Comparison of ENCODE assay signal across 28 mouse cellular contexts in genomic region chr4:95700366-95700765, GRCm38 (mm10).
DNase-seq lines count a peak whose midpoint lies in the region; ATAC-seq and TF ChIP-seq lines count a peak whose summit lies in the region.
"Had no signal": no experiment of that assay in that cellular context is flagged by ENCODE, and none has a peak within 500 bp of the region (broad histone marks: within the 10 kb centered on the region; RNA-seq: fewer than 3 reads in every experiment).

No protein-coding gene starts in this region.

- no peak for TF ChIP-seq POLR2A in kidney, adult 2 months (IDR thresholded peaks at IDR 0.05; ENCODE audit: low read depth, low read length)

- peak; percentile 58 for DNase-seq in kidney, adult 2 months
- DNase-seq in kidney, adult 18-20 months = no peak
- peak; percentile 71 for DNase-seq in kidney, adult 9 months
- DNase-seq in kidney, postnatal 10 days = no peak
- DNase-seq in midbrain, embryonic 11.5 days (ENCODE audit: low spot score, missing footprints) = peak; percentile 56
- no peak for DNase-seq in midbrain, embryonic 10.5 days (ENCODE audit: low spot score)
- no peak for DNase-seq in forebrain, postnatal 0 days
- DNase-seq: adrenal gland, adult 2 months; adrenal gland, postnatal 10 days; adrenal gland, postnatal 25 days; B cell, adult 2 months; cerebellum, adult 11 months; cerebellum, adult 18-20 months; cerebellum, adult 8-10 months; cerebellum, adult 9-11 months; cerebellum, postnatal 14 days; cerebellum, postnatal 36 days; embryo, embryonic 11 days had no signal

- no peak for ATAC-seq in midbrain, embryonic 11.5 days (ENCODE audit: low FRiP score)
- ATAC-seq in forebrain, postnatal 0 days = no peak
- ATAC-seq: CD4-positive, CD25-positive, alpha-beta regulatory T cell, adult 4 months; forebrain, embryonic 14.5 days; Patski had no signal

- H3K4me3 ChIP-seq in kidney, adult 2 months (ENCODE audit: insufficient read depth, low read depth, low read length) = no peak overlapping the region
- H3K4me3 ChIP-seq in midbrain, embryonic 11.5 days (ENCODE audit: low read depth, low read length) = no peak overlapping the region
- H3K4me3 ChIP-seq in midbrain, embryonic 10.5 days = no peak overlapping the region
- H3K4me3 ChIP-seq in forebrain, postnatal 0 days (ENCODE audit: low read depth, low read length) = no peak overlapping the region
- H3K4me3 ChIP-seq: embryonic facial prominence, embryonic 13.5 days; embryonic facial prominence, embryonic 15.5 days; erythroblast, embryonic 14.5 days; forebrain, embryonic 10.5 days; forebrain, embryonic 12.5 days had no signal

- H3K9me3 ChIP-seq in midbrain, embryonic 11.5 days (ENCODE audit: control insufficient read depth, low read length) = no peaks in the 10 kb centered on the region
- H3K9me3 ChIP-seq in midbrain, embryonic 10.5 days (replicated peaks) = no peaks in the 10 kb centered on the region
- no peaks in the 10 kb centered on the region for H3K9me3 ChIP-seq in forebrain, postnatal 0 days (ENCODE audit: low read length)
- H3K9me3 ChIP-seq: embryonic facial prominence, embryonic 13.5 days; embryonic facial prominence, embryonic 15.5 days; forebrain, embryonic 10.5 days; forebrain, embryonic 12.5 days; G1E had no signal

- no peak for TF ChIP-seq CTCF in kidney, adult 2 months (conservative IDR thresholded peaks at IDR 0.05; ENCODE audit: insufficient read depth, insufficient read length, low read depth, low read length)
- TF ChIP-seq CTCF in forebrain, postnatal 0 days (IDR thresholded peaks at IDR 0.05; ENCODE audit: low read depth) = no peak

- H3K9ac ChIP-seq in midbrain, embryonic 11.5 days (ENCODE audit: low read length) = no peak overlapping the region
- H3K9ac ChIP-seq in forebrain, postnatal 0 days = no peak overlapping the region
- H3K9ac ChIP-seq: embryonic facial prominence, embryonic 13.5 days; embryonic facial prominence, embryonic 15.5 days; forebrain, embryonic 12.5 days had no signal

- H3K27me3 ChIP-seq in kidney, adult 2 months (replicated peaks; ENCODE audit: control insufficient read depth, insufficient read depth, low read length) = no peaks in the 10 kb centered on the region
- H3K27me3 ChIP-seq in midbrain, embryonic 11.5 days (ENCODE audit: control insufficient read depth, insufficient read depth, low read length) = no peaks in the 10 kb centered on the region
- H3K27me3 ChIP-seq in midbrain, embryonic 10.5 days (ENCODE audit: low read depth, poor library complexity, severe bottlenecking) = no peaks in the 10 kb centered on the region
- no peaks in the 10 kb centered on the region for H3K27me3 ChIP-seq in forebrain, postnatal 0 days (ENCODE audit: insufficient read depth, low read length)
- H3K27me3 ChIP-seq: CH12.LX; embryonic facial prominence, embryonic 13.5 days; embryonic facial prominence, embryonic 15.5 days; forebrain, embryonic 12.5 days; Patski had no signal

- peaks cover 2% of the 10 kb centered on the region; the same call in 1 of the 2 replicates for H3K4me1 ChIP-seq in kidney, adult 2 months (ENCODE audit: control insufficient read depth, insufficient read depth, low read length)
- H3K4me1 ChIP-seq in midbrain, embryonic 11.5 days (ENCODE audit: control insufficient read depth, insufficient read depth, low read length) = no peaks in the 10 kb centered on the region
- H3K4me1 ChIP-seq in midbrain, embryonic 10.5 days = no peaks in the 10 kb centered on the region
- no peaks in the 10 kb centered on the region for H3K4me1 ChIP-seq in forebrain, postnatal 0 days (ENCODE audit: insufficient read depth)
- H3K4me1 ChIP-seq: embryonic facial prominence, embryonic 13.5 days; embryonic facial prominence, embryonic 15.5 days; forebrain, embryonic 12.5 days had no signal

- H3K36me3 ChIP-seq in kidney, adult 2 months (ENCODE audit: control insufficient read depth, insufficient read depth, low read length) = peaks cover 2% of the 10 kb centered on the region; the same call in 1 of the 2 replicates
- H3K36me3 ChIP-seq in midbrain, embryonic 11.5 days (ENCODE audit: control insufficient read depth, insufficient read depth, low read length) = no peaks in the 10 kb centered on the region
- no peaks in the 10 kb centered on the region for H3K36me3 ChIP-seq in midbrain, embryonic 10.5 days
- no peaks in the 10 kb centered on the region for H3K36me3 ChIP-seq in forebrain, postnatal 0 days (ENCODE audit: insufficient read depth)
- H3K36me3 ChIP-seq: embryonic facial prominence, embryonic 13.5 days; embryonic facial prominence, embryonic 15.5 days; forebrain, embryonic 10.5 days; forebrain, embryonic 12.5 days; G1E had no signal

- 47% methylated on average over 2 of the region's 2 CpGs for WGBS in kidney, adult 2 months
- 33% methylated on average over 2 of the region's 2 CpGs for WGBS in midbrain, embryonic 11.5 days
- WGBS in midbrain, embryonic 10.5 days = 57% methylated on average over 2 of the region's 2 CpGs
- whole genome bisulfite sequencing in forebrain, postnatal 0 days = 40% methylated on average over 2 of the region's 2 CpGs

- H3K4me2 ChIP-seq in midbrain, embryonic 11.5 days = no peak overlapping the region
- no peak overlapping the region for H3K4me2 ChIP-seq in forebrain, postnatal 0 days (ENCODE audit: low read depth)
- H3K4me2 ChIP-seq: embryonic facial prominence, embryonic 13.5 days; embryonic facial prominence, embryonic 15.5 days; forebrain, embryonic 12.5 days had no signal

- H3K27ac ChIP-seq in kidney, adult 2 months (ENCODE audit: insufficient read depth, low read depth, low read length) = no peak overlapping the region; the same call in 1 of the 2 replicates
- no peak overlapping the region for H3K27ac ChIP-seq in midbrain, embryonic 11.5 days (ENCODE audit: low read depth, low read length)
- H3K27ac ChIP-seq in midbrain, embryonic 10.5 days (replicated peaks) = no peak overlapping the region
- no peak overlapping the region for H3K27ac ChIP-seq in forebrain, postnatal 0 days (ENCODE audit: low read depth, low read length)
- H3K27ac ChIP-seq: embryonic facial prominence, embryonic 13.5 days; embryonic facial prominence, embryonic 15.5 days; forebrain, embryonic 10.5 days; forebrain, embryonic 12.5 days had no signal

Comparison
In these comparisons a context has a peak if more than half of its experiments do, and no peak if none do; other contexts are left out.
1. DNase-seq: peak in kidney, adult 2 months (single experiment), kidney, adult 9 months (single experiment) and midbrain, embryonic 11.5 days (single experiment); none in kidney, adult 18-20 months (single experiment), kidney, postnatal 10 days (single experiment), midbrain, embryonic 10.5 days (single experiment) and forebrain, postnatal 0 days (single experiment).